Mouse (Mus musculus): ENCODE measurements around the gene Arl4c.

DNA sequence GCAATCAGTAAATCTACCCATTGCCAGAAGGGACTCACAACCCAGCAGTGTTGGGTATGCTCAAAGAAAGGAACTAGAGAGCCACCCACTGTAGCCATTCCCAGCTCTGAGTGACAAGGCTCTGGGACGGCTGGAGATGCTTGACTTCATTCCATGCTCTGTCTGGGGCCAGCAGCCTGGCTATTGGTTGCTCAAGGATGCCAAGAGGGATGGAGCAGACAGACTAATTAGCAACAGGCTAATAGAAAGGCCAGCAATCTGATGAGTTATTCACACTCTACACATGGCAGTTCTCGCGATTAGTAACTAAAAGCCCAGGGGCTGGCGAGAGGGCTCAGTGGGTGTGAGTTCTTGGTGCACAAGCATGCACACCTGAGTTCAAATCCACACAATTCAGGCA is 5.6 kb downstream of the Arl4c start:
- TF ChIP-seq POLR2A (IDR thresholded peaks at IDR 0.05; ENCODE audit: control insufficient read depth, extremely low read depth, insufficient read depth, low read length, poor library complexity) = no peak
- no peak for TF ChIP-seq CTCF (IDR thresholded peaks at IDR 0.05; ENCODE audit: borderline replicate concordance, control insufficient read depth, extremely low read depth, insufficient read depth, low read length, poor library complexity)

Measured in thymus, adult 2 months (tissue).